Mouse (Mus musculus): ENCODE measurements around the gene Hydin.

DNA sequence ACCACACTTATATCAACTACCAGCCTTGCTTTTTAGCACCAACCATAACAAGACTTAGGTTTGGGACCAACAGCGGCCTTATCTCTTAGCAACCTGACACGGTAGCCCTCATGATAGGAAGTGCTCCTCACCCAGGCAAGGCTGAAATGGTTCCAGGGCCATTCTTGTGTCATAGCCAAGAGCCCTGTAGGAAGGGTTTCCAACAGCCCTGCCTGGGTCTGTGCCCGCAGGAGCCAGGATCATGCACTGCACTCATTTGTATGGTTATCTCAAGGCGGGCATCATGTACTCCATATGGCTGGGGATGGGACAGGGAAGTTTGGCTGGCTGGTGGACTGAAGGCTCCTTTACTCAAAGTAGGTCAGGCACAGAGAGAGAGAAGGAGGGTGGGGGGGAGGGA lies 3.9 kb downstream of the Hydin start:
- TF ChIP-seq CTCF (IDR thresholded peaks at IDR 0.05; ENCODE audit: borderline replicate concordance, insufficient read depth, low read depth, low read length): no peak
- TF ChIP-seq POLR2A (IDR thresholded peaks at IDR 0.05; ENCODE audit: borderline replicate concordance, insufficient read depth, low read length): no peak
